Mouse (Mus musculus) ES-CJ7 (cell line): Measurements from ENCODE around the gene Gm4187.
"Not testable (repeated sequence)": the region's sequence is repeated elsewhere in the genome, so short reads cannot be mapped to it uniquely, and the experiment has no call there.

Source experiments
- DNase-seq: peaks from one replicate; pipeline ENCODE4 v3.0.0; 2011; ENCODE audit warnings: low read depth, low spot score

Gene Gm4187

GRCm38 (mm10) chr7:22329617-22330016 is at the start of gene Gm4187:
Gm4187 (minus strand) TSS chr7:22329717.
- DNase-seq, result not testable (repeated sequence)

- not testable (repeated sequence) for DNase-seq
Measured at GRCm38 (mm10) chr7:22370939-22371338, 41.4 kb upstream of the Gm4187 start, which contains the start of gene Gm8660. Gm8660 (minus strand) TSS chr7:22371039.
